Mouse (Mus musculus): ENCODE data around the gene Klre1.
"Not testable (repeated sequence)": the region's sequence is repeated elsewhere in the genome, so short reads cannot be mapped to it uniquely, and the experiment has no call there.

Klre1 gene

DNA sequence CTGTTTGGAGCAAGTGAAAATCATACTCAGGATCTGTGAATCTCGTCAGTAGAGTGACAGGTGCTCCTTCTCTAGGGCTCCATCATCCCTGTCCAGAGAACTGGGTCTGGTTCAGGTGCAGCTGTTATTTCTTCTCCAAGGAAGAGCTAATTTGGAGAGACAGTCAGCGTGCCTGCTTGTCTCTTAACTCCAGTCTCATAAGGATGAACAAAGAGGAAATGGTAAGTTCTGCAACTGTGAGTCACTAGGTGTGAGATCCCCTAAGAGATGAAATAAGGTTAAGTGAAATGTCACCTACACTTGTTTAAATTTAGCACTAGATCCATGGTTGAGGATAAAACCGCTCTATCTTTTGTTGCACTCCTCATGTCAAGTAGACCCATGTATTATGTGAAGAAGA, 5.3 kb downstream of the Klre1 start:
- no peak for DNase-seq (ENCODE audit: low read depth)

DNA sequence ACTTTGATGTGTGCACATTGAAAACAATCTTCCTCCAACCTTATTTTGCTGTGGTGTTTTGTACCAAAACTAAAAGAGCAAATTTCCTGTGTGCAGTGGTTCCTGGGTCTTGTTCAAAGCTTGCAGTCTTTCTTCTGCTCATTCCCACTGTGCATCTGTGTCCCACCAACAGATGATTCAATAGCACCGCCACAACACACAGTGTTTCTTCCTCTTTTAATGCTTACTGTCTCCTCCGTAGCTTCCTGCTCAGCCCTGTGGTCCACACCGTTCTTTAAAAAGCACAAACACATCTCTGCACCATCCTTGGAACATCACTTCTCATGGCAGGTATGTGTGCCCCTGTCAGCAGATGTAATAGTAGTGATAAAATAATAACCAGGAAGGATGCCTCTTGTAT, 13.8 kb downstream of the Klre1 start, which contains the start of gene Klrd1:
Klrd1 (plus strand) TSS at position 275 of the 400 bp plus-strand sequence.
- DNase-seq (ENCODE audit: low read depth) = no peak

DNA sequence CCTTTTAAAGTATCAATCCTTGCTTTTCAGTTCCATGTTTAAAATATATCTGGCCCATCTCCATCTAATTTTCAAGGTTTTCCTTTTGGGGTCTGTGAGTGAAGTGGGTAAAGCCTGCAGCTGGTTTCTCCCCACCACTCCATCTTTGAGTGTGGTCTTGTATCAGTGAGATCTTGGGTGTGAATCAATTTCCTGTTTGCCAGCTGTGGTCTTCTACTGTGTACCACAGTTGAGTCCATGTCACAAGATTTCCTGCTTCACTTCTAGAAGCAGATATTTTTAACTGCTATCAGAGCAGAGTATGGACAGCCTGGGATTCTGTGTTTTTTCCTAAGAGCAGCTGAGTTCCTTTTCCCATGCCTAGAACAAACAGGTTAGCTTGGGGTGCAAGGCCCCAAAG, 30.7 kb downstream of the Klre1 start:
- no peak for DNase-seq (ENCODE audit: low read depth)

DNA sequence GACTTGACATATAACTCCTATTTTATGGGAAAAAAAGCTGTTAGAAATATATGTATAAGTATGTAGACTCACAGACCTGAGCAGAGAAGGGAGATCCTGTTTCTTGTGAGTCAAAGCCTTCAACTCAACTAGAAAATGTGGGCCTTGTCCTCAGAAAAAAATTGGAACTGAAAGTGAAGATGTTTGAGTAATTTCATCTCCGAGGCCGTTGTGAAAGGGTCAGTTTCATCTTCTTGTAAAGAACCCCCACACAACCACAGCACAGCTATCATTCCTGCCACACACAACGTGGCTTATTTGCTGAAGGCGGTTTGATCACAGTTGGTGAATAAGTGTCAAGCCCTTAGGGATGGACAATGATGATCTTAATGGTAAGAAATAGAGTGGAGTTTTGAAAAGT, 46.0 kb downstream of the Klre1 start, which contains the start of gene Klrk1:
Klrk1 (minus strand) TSS at position 130 of the 400 bp plus-strand sequence.
- DNase-seq (ENCODE audit: low read depth) = no peak

DNA sequence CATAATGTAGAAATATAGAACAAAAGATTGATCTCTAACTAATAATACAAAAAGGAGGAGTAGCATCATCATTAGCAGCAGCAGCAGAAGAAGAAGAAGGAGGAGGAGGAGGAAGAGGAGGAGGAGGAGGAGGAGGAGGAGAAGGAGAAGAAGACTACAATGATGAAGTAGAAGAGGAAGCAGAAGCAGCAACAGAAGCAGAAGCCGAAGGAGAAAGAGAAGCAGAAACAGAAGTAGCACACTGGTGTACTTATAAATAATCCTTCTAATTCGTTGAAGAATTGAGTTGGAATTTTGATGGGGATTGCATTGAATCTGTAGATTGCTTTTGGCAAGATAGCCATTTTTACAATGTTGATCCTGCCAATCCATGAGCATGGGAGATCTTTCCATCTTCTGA, 53.3 kb downstream of the Klre1 start:
- DNase-seq (ENCODE audit: low read depth) = not testable (repeated sequence)

All from NIH3T3 (cell line).